Mouse (Mus musculus): Measurements from ENCODE around the gene Tpgs1. TPM values are rescaled to one million over a fixed set of nuclear protein-coding genes. Genes with fewer than 3 reads are reported as not detected.
A peak's percentile ranks its signal among the peaks of the same experiment; 100 is the strongest.

The Tpgs1 gene
- 10 to 100 TPM; 37.8 to 41.6 (median 39.3) TPM for total RNA-seq (2022)

- peak; percentile 86 for DNase-seq
Observed at GRCm38 (mm10) chr10:79668771-79669575, at the start of gene Tpgs1. Gene Tpgs1, plus strand, starts transcription at chr10:79669369.

GRCm38 (mm10) chr10:79623950-79624349 is 45.2 kb upstream of the Tpgs1 start:
- no peak for DNase-seq

- no peak for DNase-seq
Observed at GRCm38 (mm10) chr10:79625398-79625797, 43.8 kb upstream of the Tpgs1 start.

- no peak for DNase-seq
Observed at GRCm38 (mm10) chr10:79626156-79626555, 43.0 kb upstream of the Tpgs1 start.

GRCm38 (mm10) chr10:79628377-79628776 is 40.8 kb upstream of the Tpgs1 start:
- DNase-seq, result no peak

GRCm38 (mm10) chr10:79631432-79631831 is 37.7 kb upstream of the Tpgs1 start:
- DNase-seq, result no peak

- DNase-seq, result peak; percentile 41
Observed at GRCm38 (mm10) chr10:79633006-79633777, 36.0 kb upstream of the Tpgs1 start.

- no peak for DNase-seq
Observed at GRCm38 (mm10) chr10:79636287-79636686, 32.9 kb upstream of the Tpgs1 start.

- no peak for DNase-seq
Observed at GRCm38 (mm10) chr10:79637128-79638110, 31.8 kb upstream of the Tpgs1 start, which contains the start of gene Shc2. Gene Shc2, minus strand, starts transcription at chr10:79637918.

GRCm38 (mm10) chr10:79638486-79639204 is 30.5 kb upstream of the Tpgs1 start:
- no peak for DNase-seq

GRCm38 (mm10) chr10:79645711-79646110 is 23.5 kb upstream of the Tpgs1 start, which contains the start of gene Odf3l2:
Gene Odf3l2, minus strand, starts transcription at chr10:79645738.
- DNase-seq, result no peak

GRCm38 (mm10) chr10:79649070-79649751 is 20.0 kb upstream of the Tpgs1 start:
- DNase-seq, result no peak

- no peak for DNase-seq
Observed at GRCm38 (mm10) chr10:79652789-79653188, 16.4 kb upstream of the Tpgs1 start.

- no peak for DNase-seq
Observed at GRCm38 (mm10) chr10:79654946-79655395, 14.2 kb upstream of the Tpgs1 start.

- DNase-seq, result no peak
Observed at GRCm38 (mm10) chr10:79658829-79659228, 10.3 kb upstream of the Tpgs1 start.

- no peak for DNase-seq
Observed at GRCm38 (mm10) chr10:79660298-79660697, 8.9 kb upstream of the Tpgs1 start.

- no peak for DNase-seq
Observed at GRCm38 (mm10) chr10:79661861-79662260, 7.3 kb upstream of the Tpgs1 start.

- DNase-seq, result no peak
Observed at GRCm38 (mm10) chr10:79664131-79664665, 5.0 kb upstream of the Tpgs1 start, which contains the start of gene Madcam1. Gene Madcam1, plus strand, starts transcription at chr10:79664559.

GRCm38 (mm10) chr10:79665051-79665450 is 4.1 kb upstream of the Tpgs1 start:
- no peak for DNase-seq

GRCm38 (mm10) chr10:79666493-79666892 is 2.7 kb upstream of the Tpgs1 start:
- DNase-seq, result no peak

Data from adrenal gland, adult 8-10 months (tissue).